In genomic region chr5:115125211-115125871, GRCm38 (mm10) we compare ENCODE assay signal across 8 mouse cellular contexts. TPM values are rescaled to one million over a fixed set of nuclear protein-coding genes. Genes with fewer than 3 reads are reported as not detected.
DNase-seq lines count a peak whose midpoint lies in the region; ATAC-seq and TF ChIP-seq lines count a peak whose summit lies in the region.

No protein-coding gene starts in this region.

- H3K4me1 ChIP-seq in hindbrain, embryonic 11.5 days (replicated peaks; ENCODE audit: control insufficient read depth, insufficient read depth, low read length), result no peaks in the 10 kb centered on the region

- 30% methylated on average over 24 of the region's 24 CpGs for WGBS in hindbrain, embryonic 11.5 days

- H3K4me3 ChIP-seq in hindbrain, embryonic 11.5 days (ENCODE audit: low read depth, low read length), result no peak overlapping the region

- POLR2A ChIA-PET in Patski (lab: Charles Lee), result interaction anchor here (0.6 to 1.9 kb wide), 4 partner anchors 9 to 223 kb away, joined by 5 to 9 read pairs (median 5); partner anchors contain the start of gene Unc119b

- no peak overlapping the region for H3K4me2 ChIP-seq in hindbrain, embryonic 11.5 days (replicated peaks; ENCODE audit: low read depth, low read length)

- H3K27me3 ChIP-seq in Patski, result no peaks in the 10 kb centered on the region
- no peaks in the 10 kb centered on the region for H3K27me3 ChIP-seq in hindbrain, embryonic 11.5 days (ENCODE audit: control insufficient read depth, insufficient read depth, low read length)

- TF ChIP-seq CTCF in Patski (IDR thresholded peaks at IDR 0.05), result no peak

- H3K27ac ChIP-seq in hindbrain, embryonic 11.5 days (ENCODE audit: low read depth, low read length), result peak overlapping the region; percentile 49; the same call in 1 of the 2 replicates

- no peak for DNase-seq in Patski (ENCODE audit: low read depth, low spot score)
- DNase-seq in cerebellum, adult 9-10 months, result peak; percentile 90
- peak; percentile 86 for DNase-seq in hindbrain, embryonic 11.5 days (ENCODE audit: low spot score)
- peak; percentile 89 to 92 for DNase-seq in layer of hippocampus, postnatal 10 days (ENCODE audit: low spot score in 2 of 2)
- DNase-seq in lung, postnatal 10 days, result peak; percentile 92
- peak; percentile 82 for DNase-seq in ovary, postnatal 36 days (ENCODE audit: low spot score)
- DNase-seq in thymus, postnatal 36 days, result peak; percentile 88

- no peaks in the 10 kb centered on the region; the same call in 1 of the 2 replicates for H3K36me3 ChIP-seq in hindbrain, embryonic 11.5 days (ENCODE audit: control insufficient read depth, insufficient read depth, low read length)

- CTCF ChIA-PET in Patski (lab: Charles Lee), result interaction anchor here (0.8 to 2.5 kb wide), 17 partner anchors 10 to 152 kb away, joined by 3 to 15 read pairs (median 4); partner anchors contain the start of genes Mlec, Pop5 and Unc119b

- peak; percentile 40 for ATAC-seq in Patski
- peak; percentile 71 for ATAC-seq in frontal cortex, adult (ENCODE audit: low TSS enrichment)
- peak; percentile 49; the same call in 1 of the 2 replicates for ATAC-seq in hindbrain, embryonic 11.5 days (ENCODE audit: low FRiP score)

- H3K9me3 ChIP-seq in hindbrain, embryonic 11.5 days (ENCODE audit: control insufficient read depth, low read length), result no peaks in the 10 kb centered on the region

- H3K9ac ChIP-seq in hindbrain, embryonic 11.5 days (ENCODE audit: low read depth, low read length), result no peak overlapping the region

- in situ Hi-C loops in Patski (cut with MboI; ENCODE audit: low pct_unique_long_range_greater_than_20kb), result loop anchor here (5.0 kb wide), 1 partner anchor 112 kb away; the partner anchor contains the start of gene Pop5

RNA-seq across cellular contexts. Expression of gene Acads, which starts 6.2 kb away (rescaled TPM):
- polyA plus RNA-seq in Patski (2021), result 141 TPM
- polyA plus RNA-seq in hindbrain, embryonic 11.5 days (2014; fragmentation: Nextera tagmentation; extraction: Ambion mirVana), result 22.9 and 30.8 TPM in 2 replicates
- total RNA-seq in layer of hippocampus, postnatal 10 days (2021), result 1 to 10 TPM; 6.8 to 9.9 TPM

RNA-seq across cellular contexts. Expression of gene Unc119b, which starts 9.4 kb away (rescaled TPM):
- 98.3 TPM for polyA plus RNA-seq in Patski (2021)
- polyA plus RNA-seq in hindbrain, embryonic 11.5 days (2014; fragmentation: Nextera tagmentation; extraction: Ambion mirVana), result 46.8 and 57.2 TPM in 2 replicates
- total RNA-seq in layer of hippocampus, postnatal 10 days (2021), result 10 to 100 TPM; 26.7 to 29.8 TPM

RNA-seq across cellular contexts. Expression of gene Gm10401, which starts 27.2 kb away (rescaled TPM):
- not detected for polyA plus RNA-seq in Patski (2021)
- polyA plus RNA-seq in hindbrain, embryonic 11.5 days (2014; fragmentation: Nextera tagmentation; extraction: Ambion mirVana), result 24.9 and 34.4 TPM in 2 replicates
- not detected for total RNA-seq in layer of hippocampus, postnatal 10 days (2021)

RNA-seq across cellular contexts. Expression of gene Mlec, which starts 32.6 kb away (rescaled TPM):
- 294 TPM for polyA plus RNA-seq in Patski (2021)
- 41.2 and 44.1 TPM in 2 replicates for polyA plus RNA-seq in hindbrain, embryonic 11.5 days (2014; fragmentation: Nextera tagmentation; extraction: Ambion mirVana)
- total RNA-seq in layer of hippocampus, postnatal 10 days (2021), result 10 to 100 TPM; 75.1 to 78.2 TPM

Comparison
In these comparisons a context has a peak if more than half of its experiments do, and no peak if none do; other contexts are left out.
1. RNA of gene Gm10401, which starts 27.2 kb away (polyA plus RNA-seq): 24.9 to 34.4 TPM in hindbrain, embryonic 11.5 days; not detected in Patski (single experiment); every median in the first group is over 10 times any median in the second.
2. Peak in every context shown above with its lines, with median percentiles within 50 percentile points of each other: ATAC-seq.